In genomic region chr10:127166771-127167613, GRCm38 (mm10) we compare ENCODE assay signal across 8 mouse cellular contexts. TPM values are rescaled to one million over a fixed set of nuclear protein-coding genes. Genes with fewer than 3 reads are reported as not detected.
A peak's percentile ranks its signal among the peaks of the same experiment; 100 is the strongest.
DNase-seq lines count a peak whose midpoint lies in the region; ATAC-seq and TF ChIP-seq lines count a peak whose summit lies in the region.

No protein-coding gene starts in this region.

- peaks cover 72% of the 10 kb centered on the region for H3K27me3 ChIP-seq in E14TG2a.4 (ENCODE audit: insufficient read depth, low read length)
- H3K27me3 ChIP-seq in lung, postnatal 0 days (replicated peaks; ENCODE audit: insufficient read depth, low read length) = peaks cover 53% of the 10 kb centered on the region

- peaks cover 67% of the 10 kb centered on the region for H3K4me1 ChIP-seq in E14TG2a.4 (replicated peaks; ENCODE audit: low read depth, low read length)
- H3K4me1 ChIP-seq in lung, postnatal 0 days (ENCODE audit: insufficient read depth, low read depth, low read length) = peaks cover 16% of the 10 kb centered on the region

- peak overlapping the region; percentile 89; the same call in 1 of the 2 replicates for H3K4me2 ChIP-seq in lung, postnatal 0 days (replicated peaks; ENCODE audit: low read depth, low read length)

- peak overlapping the region; percentile 86 for H3K4me3 ChIP-seq in E14TG2a.4 (replicated peaks; ENCODE audit: low read length)
- no peak overlapping the region for H3K4me3 ChIP-seq in lung, postnatal 0 days (ENCODE audit: low read depth, low read length)

- TF ChIP-seq EP300 in lung, postnatal 0 days (IDR thresholded peaks at IDR 0.05) = no peak

- no peak overlapping the region for H3K9ac ChIP-seq in lung, postnatal 0 days (replicated peaks; ENCODE audit: low read depth)

- no peaks in the 10 kb centered on the region for H3K9me3 ChIP-seq in E14TG2a.4 (ENCODE audit: low read length)
- no peaks in the 10 kb centered on the region for H3K9me3 ChIP-seq in lung, postnatal 0 days (ENCODE audit: low read length)

- peak; percentile 14 to 24 for DNase-seq in cerebellum, postnatal 10 days
- no peak for DNase-seq in cerebellum, adult 8-10 months
- no peak for DNase-seq in lung, postnatal 0 days (ENCODE audit: low spot score)
- no peak for DNase-seq in Muller cell, postnatal 12 days (ENCODE audit: inconsistent ontology term)
- DNase-seq in kidney, adult 18-20 months = no peak
- DNase-seq in urinary bladder, postnatal 36 days (ENCODE audit: low spot score in 2 of 2) = no peak

- no peaks in the 10 kb centered on the region for H3K36me3 ChIP-seq in E14TG2a.4 (ENCODE audit: insufficient read depth, low read length)
- no peaks in the 10 kb centered on the region for H3K36me3 ChIP-seq in lung, postnatal 0 days (ENCODE audit: insufficient read depth, low read length)

- no peak overlapping the region for H3K27ac ChIP-seq in lung, postnatal 0 days (ENCODE audit: low read length)

- TF ChIP-seq CTCF in E14TG2a.4 (conservative IDR thresholded peaks at IDR 0.05; ENCODE audit: low read length) = no peak
- no peak for TF ChIP-seq CTCF in lung, postnatal 0 days (IDR thresholded peaks at IDR 0.05)

- WGBS in lung, postnatal 0 days = 28% methylated on average over 15 of the region's 15 CpGs

- peak; percentile 13 for ATAC-seq in granulocyte monocyte progenitor cell, adult 5-6 weeks (replicated peaks; ENCODE audit: poor library complexity, severe bottlenecking)
- no peak for ATAC-seq in lung, postnatal 0 days

RNA-seq across cellular contexts. Expression of gene B4galnt1, which starts 2.0 kb away (rescaled TPM):
- 288 and 308 TPM in 2 replicates for total RNA-seq in granulocyte monocyte progenitor cell, adult 5-6 weeks (2014; fragmentation: Nextera tagmentation)
- total RNA-seq in granulocyte monocyte progenitor cell, adult 5-6 weeks (2017) = 141 and 161 TPM in 2 replicates
- polyA plus RNA-seq in lung, postnatal 0 days (2015; fragmentation: Nextera tagmentation; extraction: Ambion mirVana) = 9.1 and 9.6 TPM in 2 replicates

RNA-seq across cellular contexts. Expression of gene Slc26a10, which starts 13.5 kb away (rescaled TPM):
- 0.15 TPM in 1 of 2 replicates, not detected in the other for total RNA-seq in granulocyte monocyte progenitor cell, adult 5-6 weeks (2014; fragmentation: Nextera tagmentation)
- total RNA-seq in granulocyte monocyte progenitor cell, adult 5-6 weeks (2017) = 0.26 and 0.88 TPM in 2 replicates
- 1.0 and 1.1 TPM in 2 replicates for polyA plus RNA-seq in lung, postnatal 0 days (2015; fragmentation: Nextera tagmentation; extraction: Ambion mirVana)

RNA-seq across cellular contexts. Expression of gene Arhgef25, which starts 22.9 kb away (rescaled TPM):
- 3.2 TPM in 1 of 2 replicates, not detected in the other for total RNA-seq in granulocyte monocyte progenitor cell, adult 5-6 weeks (2014; fragmentation: Nextera tagmentation)
- 0.15 and 0.95 TPM in 2 replicates for total RNA-seq in granulocyte monocyte progenitor cell, adult 5-6 weeks (2017)
- 27.9 and 37.1 TPM in 2 replicates for polyA plus RNA-seq in lung, postnatal 0 days (2015; fragmentation: Nextera tagmentation; extraction: Ambion mirVana)

RNA-seq across cellular contexts. Expression of gene Dtx3, which starts 28.5 kb away (rescaled TPM):
- total RNA-seq in granulocyte monocyte progenitor cell, adult 5-6 weeks (2014; fragmentation: Nextera tagmentation) = 51.9 and 54.4 TPM in 2 replicates
- total RNA-seq in granulocyte monocyte progenitor cell, adult 5-6 weeks (2017) = 17.9 and 19.9 TPM in 2 replicates
- polyA plus RNA-seq in lung, postnatal 0 days (2015; fragmentation: Nextera tagmentation; extraction: Ambion mirVana) = 47.5 and 47.8 TPM in 2 replicates

RNA-seq across cellular contexts. Expression of gene Pip4k2c, which starts 44.4 kb away (rescaled TPM):
- 12.1 and 13.6 TPM in 2 replicates for total RNA-seq in granulocyte monocyte progenitor cell, adult 5-6 weeks (2014; fragmentation: Nextera tagmentation)
- 7.6 and 13.8 TPM in 2 replicates for total RNA-seq in granulocyte monocyte progenitor cell, adult 5-6 weeks (2017)
- polyA plus RNA-seq in lung, postnatal 0 days (2015; fragmentation: Nextera tagmentation; extraction: Ambion mirVana) = 31.0 and 35.1 TPM in 2 replicates

Comparison
In these comparisons a context has a peak if more than half of its experiments do, and no peak if none do; other contexts are left out.
1. DNase-seq: peak in cerebellum, postnatal 10 days (2 of 2); none in cerebellum, adult 8-10 months (single experiment), lung, postnatal 0 days (single experiment), Muller cell, postnatal 12 days (single experiment), kidney, adult 18-20 months (single experiment) and urinary bladder, postnatal 36 days (0 of 2).